Mouse (Mus musculus) effector memory CD4-positive, alpha-beta T cell, adult 7 months (primary cell): ENCODE data around the gene Zfp809. TPM values are rescaled to one million over a fixed set of nuclear protein-coding genes. Genes with fewer than 3 reads are reported as not detected.

ENCODE experiments used
- polyA plus RNA-seq: library from polyadenylated mRNA; unstranded; fragments of 100-300 nt; shearing (Covaris generic); gene quantifications from one replicate; pipeline ENCODE4 v1.2.1, GENCODE M21; 2017

Zfp809 gene
- 50.9 TPM for polyA plus RNA-seq

GRCm38 (mm10) chr9:22225581-22226388 is at the start of gene Zfp809:
Gene Zfp809 (plus strand): TSS chr9:22225714.

GRCm38 (mm10) chr9:22188025-22188611 is 37.4 kb upstream of the Zfp809 start, which contains the start of gene Zfp872:
Gene Zfp872 (plus strand): TSS chr9:22188090.

GRCm38 (mm10) chr9:22259184-22260091 is 33.9 kb downstream of the Zfp809 start, which contains the start of gene Zfp599:
Gene Zfp599 (minus strand): TSS chr9:22259895.

Other genes starting within 250 kb of the Zfp809 start
- not detected for gene Rgl3, start 236.3 kb upstream of the Zfp809 start, polyA plus RNA-seq
- gene Ccdc151, start 223.1 kb upstream of the Zfp809 start, polyA plus RNA-seq, result not detected
- gene Prkcsh, start 222.9 kb upstream of the Zfp809 start, polyA plus RNA-seq, result 58.9 TPM
- 0.16 TPM for gene Elavl3, start 173.7 kb upstream of the Zfp809 start, polyA plus RNA-seq
- not detected for gene Gm49318, start 154.5 kb upstream of the Zfp809 start, polyA plus RNA-seq
- 20.1 TPM for gene Zfp653, start 154.3 kb upstream of the Zfp809 start, polyA plus RNA-seq
- gene Ecsit, start 140.3 kb upstream of the Zfp809 start, polyA plus RNA-seq, result 25.1 TPM
- not detected for gene Cnn1, start 126.5 kb upstream of the Zfp809 start, polyA plus RNA-seq
- 28.6 TPM for gene Elof1, start 108.5 kb upstream of the Zfp809 start, polyA plus RNA-seq
- gene Acp5, start 90.0 kb upstream of the Zfp809 start, polyA plus RNA-seq, result 193 TPM
- gene Pigyl, start 68.9 kb upstream of the Zfp809 start, polyA plus RNA-seq, result 10.7 TPM
- 0.34 TPM for gene Zfp872, start 37.6 kb upstream of the Zfp809 start, polyA plus RNA-seq
- 2.4 TPM for gene Zfp599, start 34.2 kb downstream of the Zfp809 start, polyA plus RNA-seq
- gene Zfp810, start 81.9 kb downstream of the Zfp809 start, polyA plus RNA-seq, result 12.6 TPM
- 0.57 TPM for gene Anln, start 163.5 kb downstream of the Zfp809 start, polyA plus RNA-seq
- 0.52 TPM for gene 9530077C05Rik, start 185.8 kb downstream of the Zfp809 start, polyA plus RNA-seq
- not detected for gene Gm17545, start 228.6 kb downstream of the Zfp809 start, polyA plus RNA-seq
- 96.2 TPM for gene Rp9, start 244.0 kb downstream of the Zfp809 start, polyA plus RNA-seq